Mouse (Mus musculus) layer of hippocampus, postnatal 36 days (tissue): Measurements from ENCODE around the gene Snx4. TPM values are rescaled to one million over a fixed set of nuclear protein-coding genes. Genes with fewer than 3 reads are reported as not detected.

ENCODE experiments used
- DNase-seq, 2 experiments: peaks; one replicate each; pipeline ENCODE4 v3.0.0; 2022
- total RNA-seq, 2 experiments: library from RNA; stranded (reverse); gene quantifications; 2 replicates each; pipeline ENCODE4 v1.2.3; 2021

Gene Snx4
- total RNA-seq, 2 experiments from 2014 or later = 29.0 to 33.0 TPM

GRCm38 (mm10) chr16:33271824-33272223 lies 20.6 kb downstream of the Snx4 start:
- DNase-seq = no peak

- no peak for DNase-seq
These were observed 31.8 kb downstream of the Snx4 start for GRCm38 (mm10) chr16:33283079-33283478.

- no peak for DNase-seq
These were observed 37.3 kb downstream of the Snx4 start for GRCm38 (mm10) chr16:33288536-33288935.

GRCm38 (mm10) chr16:33289981-33290380 lies 38.7 kb downstream of the Snx4 start:
- no peak for DNase-seq

- DNase-seq = no peak
These were observed 41.0 kb downstream of the Snx4 start for GRCm38 (mm10) chr16:33292241-33292640.

GRCm38 (mm10) chr16:33294681-33295080 lies 43.4 kb downstream of the Snx4 start:
- DNase-seq = no peak

GRCm38 (mm10) chr16:33295321-33295720 lies 44.1 kb downstream of the Snx4 start:
- DNase-seq = no peak

GRCm38 (mm10) chr16:33297493-33297892 lies 46.3 kb downstream of the Snx4 start:
- no peak for DNase-seq

- DNase-seq = peak; percentile 54 to 68
These were observed 55.4 kb downstream of the Snx4 start for GRCm38 (mm10) chr16:33306633-33307070.

- no peak for DNase-seq
These were observed 56.5 kb downstream of the Snx4 start for GRCm38 (mm10) chr16:33307761-33308160.

GRCm38 (mm10) chr16:33309066-33309465 lies 57.8 kb downstream of the Snx4 start:
- DNase-seq = no peak

- no peak for DNase-seq
These were observed 64.4 kb downstream of the Snx4 start for GRCm38 (mm10) chr16:33315611-33316010.

GRCm38 (mm10) chr16:33317646-33318045 lies 66.4 kb downstream of the Snx4 start:
- DNase-seq = no peak

- no peak for DNase-seq
These were observed 66.8 kb downstream of the Snx4 start for GRCm38 (mm10) chr16:33318059-33318458.

- DNase-seq = no peak
These were observed 74.6 kb downstream of the Snx4 start for GRCm38 (mm10) chr16:33325704-33326455.

GRCm38 (mm10) chr16:33326589-33326988 lies 75.3 kb downstream of the Snx4 start:
- DNase-seq = no peak

- no peak for DNase-seq
These were observed 75.9 kb downstream of the Snx4 start for GRCm38 (mm10) chr16:33327101-33327500.

- no peak for DNase-seq
These were observed 81.8 kb downstream of the Snx4 start for GRCm38 (mm10) chr16:33333015-33333414.

- peak; percentile 40 to 49 for DNase-seq
These were observed 85.9 kb downstream of the Snx4 start for GRCm38 (mm10) chr16:33337177-33337576.

GRCm38 (mm10) chr16:33337681-33338080 lies 86.4 kb downstream of the Snx4 start:
- no peak for DNase-seq

GRCm38 (mm10) chr16:33338492-33338891 lies 87.2 kb downstream of the Snx4 start:
- no peak for DNase-seq

GRCm38 (mm10) chr16:33339476-33339875 lies 88.2 kb downstream of the Snx4 start:
- no peak for DNase-seq

GRCm38 (mm10) chr16:33342356-33342755 lies 91.1 kb downstream of the Snx4 start:
- no peak for DNase-seq

- DNase-seq = no peak
These were observed 91.9 kb downstream of the Snx4 start for GRCm38 (mm10) chr16:33343106-33343505.

GRCm38 (mm10) chr16:33343601-33344000 lies 92.4 kb downstream of the Snx4 start:
- no peak for DNase-seq
